Mouse (Mus musculus): Measurements from ENCODE around the gene Lypd4. TPM values are rescaled to one million over a fixed set of nuclear protein-coding genes. Genes with fewer than 3 reads are reported as not detected.
"Not testable (repeated sequence)": the region's sequence is repeated elsewhere in the genome, so short reads cannot be mapped to it uniquely, and the experiment has no call there.

Lypd4 gene
- polyA plus RNA-seq, 1 experiment from 2014 or later, result not detected

DNA sequence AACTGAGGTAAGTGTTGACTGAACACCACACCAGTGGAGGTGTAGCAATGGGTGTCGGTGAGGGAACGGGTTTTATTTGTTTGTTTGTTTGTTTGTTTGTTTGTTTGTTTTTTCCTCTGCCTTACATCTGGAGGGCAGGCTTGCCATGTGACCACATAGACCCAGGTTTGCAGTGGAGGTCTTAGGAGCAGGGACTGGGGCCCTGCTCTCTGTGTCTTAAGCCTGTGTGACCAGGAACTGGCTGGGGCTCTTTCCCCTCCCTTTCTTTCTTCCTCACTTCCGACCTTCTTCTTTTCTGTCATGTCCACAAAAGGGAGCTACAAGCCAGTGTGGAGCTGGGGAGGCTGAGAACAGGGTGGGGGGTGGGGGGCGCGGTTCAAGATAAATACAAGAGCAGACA lies 28.2 kb upstream of the Lypd4 start:
- no peaks in the 10 kb centered on the region for H3K27me3 ChIP-seq (replicated peaks; ENCODE audit: insufficient read depth, low read length)
- no peak overlapping the region for H3K27ac ChIP-seq (ENCODE audit: low read length)
- 58% methylated on average over 5 of the region's 5 CpGs for WGBS
- no peak for DNase-seq (ENCODE audit: low spot score)
- peaks cover 2% of the 10 kb centered on the region; the same call in 1 of the 2 replicates for H3K4me1 ChIP-seq (ENCODE audit: insufficient read depth, low read depth, low read length)
- no peak overlapping the region for H3K4me2 ChIP-seq (replicated peaks; ENCODE audit: low read depth, low read length)
- no peaks in the 10 kb centered on the region for H3K9me3 ChIP-seq (ENCODE audit: low read length)
- H3K4me3 ChIP-seq (ENCODE audit: low read depth, low read length), result no peak overlapping the region
- no peak for ATAC-seq
- H3K9ac ChIP-seq (replicated peaks; ENCODE audit: low read depth), result no peak overlapping the region
- no peak for TF ChIP-seq EP300 (IDR thresholded peaks at IDR 0.05)
- TF ChIP-seq CTCF (IDR thresholded peaks at IDR 0.05), result no peak
- H3K36me3 ChIP-seq (ENCODE audit: insufficient read depth, low read length), result no peaks in the 10 kb centered on the region

DNA sequence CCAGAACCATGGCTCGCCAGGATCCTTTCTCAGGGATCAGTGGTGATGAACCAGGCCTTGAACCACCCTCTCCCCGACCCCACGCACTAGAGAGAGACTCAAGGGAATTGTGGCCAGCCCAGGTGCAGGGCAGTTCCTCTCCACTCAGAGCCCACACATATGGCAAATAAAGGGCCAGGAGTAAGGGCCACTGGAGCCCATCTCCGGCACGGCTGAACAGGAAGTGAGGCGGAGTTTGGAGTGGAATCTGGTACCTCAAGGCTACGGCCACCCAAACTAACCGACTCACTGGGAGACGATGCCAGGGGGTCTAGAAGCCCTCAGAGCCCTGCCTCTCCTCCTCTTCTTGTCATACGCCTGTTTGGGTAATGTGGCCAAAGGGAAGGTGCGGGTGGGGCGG lies 27.5 kb upstream of the Lypd4 start, which contains the start of gene Cd79a:
Gene Cd79a (plus strand): TSS at position 158 of the 400 bp plus-strand sequence.
- H3K4me2 ChIP-seq (replicated peaks; ENCODE audit: low read depth, low read length), result no peak within 1 kb of the TSS
- no peak within 1 kb of the TSS for H3K4me3 ChIP-seq (ENCODE audit: low read depth, low read length)
- DNase-seq (ENCODE audit: low spot score), result no peak
- H3K4me1 ChIP-seq (ENCODE audit: insufficient read depth, low read depth, low read length), result peaks cover under 1% of the 10 kb centered on the region; the same call in 1 of the 2 replicates
- H3K36me3 ChIP-seq (ENCODE audit: insufficient read depth, low read length), result no peaks in the 10 kb centered on the region
- no peaks in the 10 kb centered on the region for H3K27me3 ChIP-seq (replicated peaks; ENCODE audit: insufficient read depth, low read length)
- H3K9me3 ChIP-seq (ENCODE audit: low read length), result no peaks in the 10 kb centered on the region
- WGBS, result 48% methylated on average over 12 of the region's 12 CpGs
- no peak within 1 kb of the TSS for H3K9ac ChIP-seq (replicated peaks; ENCODE audit: low read depth)
- no peak for ATAC-seq
- no peak within 1 kb of the TSS for H3K27ac ChIP-seq (ENCODE audit: low read length)
- TF ChIP-seq CTCF (IDR thresholded peaks at IDR 0.05) (no peak), EP300 (IDR thresholded peaks at IDR 0.05) (no peak)

DNA sequence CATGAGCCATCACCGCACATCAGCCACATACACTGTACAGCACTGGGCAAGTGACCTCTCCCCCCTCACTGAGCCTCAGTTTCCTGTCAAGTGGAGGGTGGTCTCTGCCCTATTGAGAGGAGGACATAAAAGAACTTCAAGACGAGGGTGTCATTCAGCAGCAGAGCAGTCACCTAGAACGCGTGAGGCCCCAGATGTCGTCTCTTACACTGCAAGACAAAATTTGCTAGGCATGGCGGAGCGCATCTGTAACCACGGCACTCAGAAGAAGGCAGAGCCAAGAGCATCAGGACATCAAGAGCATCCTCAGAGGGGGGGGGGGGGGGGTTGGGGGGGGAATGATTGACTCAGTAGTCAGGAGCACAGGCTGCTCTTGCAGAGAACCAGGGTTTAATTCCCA lies 26.5 kb upstream of the Lypd4 start:
- Histone ChIP-seq H3K9me3 (ENCODE audit: low read length) (no peaks in the 10 kb centered on the region), H3K4me1 (ENCODE audit: insufficient read depth, low read depth, low read length) (no peaks in the 10 kb centered on the region), H3K36me3 (ENCODE audit: insufficient read depth, low read length) (no peaks in the 10 kb centered on the region), H3K9ac (replicated peaks; ENCODE audit: low read depth) (no peak overlapping the region), H3K27ac (ENCODE audit: low read length) (no peak overlapping the region), H3K27me3 (replicated peaks; ENCODE audit: insufficient read depth, low read length) (no peaks in the 10 kb centered on the region), H3K4me2 (replicated peaks; ENCODE audit: low read depth, low read length) (no peak overlapping the region), H3K4me3 (ENCODE audit: low read depth, low read length) (no peak overlapping the region)
- no peak for TF ChIP-seq CTCF (IDR thresholded peaks at IDR 0.05)
- TF ChIP-seq EP300 (IDR thresholded peaks at IDR 0.05), result no peak
- no peak for ATAC-seq
- 80% methylated on average over 8 of the region's 8 CpGs for WGBS
- no peak for DNase-seq (ENCODE audit: low spot score)

DNA sequence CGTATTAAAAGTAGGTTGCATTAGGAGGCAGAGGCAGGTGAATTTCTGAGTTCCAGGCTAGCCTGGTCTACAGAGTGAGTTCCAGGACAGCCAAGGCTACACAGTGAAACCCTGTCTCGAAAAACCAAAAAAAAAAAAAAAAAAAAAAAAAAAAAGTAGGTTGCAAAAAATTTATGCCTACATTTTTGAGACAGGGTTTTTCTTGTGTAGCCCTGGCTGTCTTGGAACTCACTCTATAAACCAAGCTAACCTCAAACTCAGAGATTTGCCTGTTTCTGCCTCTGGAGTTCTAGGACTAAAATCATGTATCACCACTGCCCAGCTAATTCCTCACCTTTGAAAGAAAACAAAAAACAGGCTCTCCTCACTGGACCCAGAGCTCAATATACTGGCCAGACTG lies 26.0 kb upstream of the Lypd4 start:
- not testable (repeated sequence) for H3K27me3 ChIP-seq (replicated peaks; ENCODE audit: insufficient read depth, low read length); H3K4me3 ChIP-seq (ENCODE audit: low read depth, low read length); H3K4me2 ChIP-seq (replicated peaks; ENCODE audit: low read depth, low read length); ATAC-seq; H3K9me3 ChIP-seq (ENCODE audit: low read length); H3K4me1 ChIP-seq (ENCODE audit: insufficient read depth, low read depth, low read length); H3K9ac ChIP-seq (replicated peaks; ENCODE audit: low read depth); H3K36me3 ChIP-seq (ENCODE audit: insufficient read depth, low read length); H3K27ac ChIP-seq (ENCODE audit: low read length); DNase-seq (ENCODE audit: low spot score)
- 93% methylated on average over 2 of the region's 2 CpGs for WGBS

DNA sequence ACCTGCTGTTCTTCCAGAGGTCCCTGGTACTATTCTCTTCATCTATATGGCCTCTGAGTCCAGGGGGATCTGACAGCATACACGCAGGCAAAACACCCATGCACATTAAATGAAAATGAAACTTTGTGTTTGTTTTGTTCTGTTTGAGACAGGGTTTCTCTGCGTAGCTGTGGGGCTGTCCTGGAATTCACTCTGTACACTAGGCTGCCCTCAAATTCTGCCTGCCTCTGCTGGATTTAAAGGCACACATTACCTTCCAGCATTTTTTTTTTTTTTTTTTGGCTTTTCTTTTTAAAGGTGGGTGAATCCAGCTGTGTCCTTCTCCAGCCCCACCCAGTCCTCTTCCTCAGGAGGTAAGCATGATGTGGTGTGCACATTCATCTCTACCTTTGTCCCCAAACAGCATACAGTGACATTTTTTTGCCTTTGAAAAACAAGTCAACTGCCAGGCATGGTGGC lies 22.4 kb upstream of the Lypd4 start:
- no peak overlapping the region for H3K4me3 ChIP-seq (ENCODE audit: low read depth, low read length)
- WGBS, result 43% methylated on average over 2 of the region's 2 CpGs
- no peaks in the 10 kb centered on the region for H3K27me3 ChIP-seq (replicated peaks; ENCODE audit: insufficient read depth, low read length)
- peaks cover 12% of the 10 kb centered on the region for H3K36me3 ChIP-seq (ENCODE audit: insufficient read depth, low read length)
- peak overlapping the region; percentile 75 for H3K27ac ChIP-seq (ENCODE audit: low read length)
- 0 out of 2 replicates have a peak, but pooled peaks cover 3% of the 10 kb centered on the region for H3K4me1 ChIP-seq (ENCODE audit: insufficient read depth, low read depth, low read length)
- H3K4me2 ChIP-seq (replicated peaks; ENCODE audit: low read depth, low read length), result no peak overlapping the region
- DNase-seq (ENCODE audit: low spot score) (no peak), ATAC-seq (no peak)
- no peak overlapping the region for H3K9ac ChIP-seq (replicated peaks; ENCODE audit: low read depth)
- TF ChIP-seq CTCF (IDR thresholded peaks at IDR 0.05) (no peak), EP300 (IDR thresholded peaks at IDR 0.05) (no peak)
- H3K9me3 ChIP-seq (ENCODE audit: low read length), result no peaks in the 10 kb centered on the region

DNA sequence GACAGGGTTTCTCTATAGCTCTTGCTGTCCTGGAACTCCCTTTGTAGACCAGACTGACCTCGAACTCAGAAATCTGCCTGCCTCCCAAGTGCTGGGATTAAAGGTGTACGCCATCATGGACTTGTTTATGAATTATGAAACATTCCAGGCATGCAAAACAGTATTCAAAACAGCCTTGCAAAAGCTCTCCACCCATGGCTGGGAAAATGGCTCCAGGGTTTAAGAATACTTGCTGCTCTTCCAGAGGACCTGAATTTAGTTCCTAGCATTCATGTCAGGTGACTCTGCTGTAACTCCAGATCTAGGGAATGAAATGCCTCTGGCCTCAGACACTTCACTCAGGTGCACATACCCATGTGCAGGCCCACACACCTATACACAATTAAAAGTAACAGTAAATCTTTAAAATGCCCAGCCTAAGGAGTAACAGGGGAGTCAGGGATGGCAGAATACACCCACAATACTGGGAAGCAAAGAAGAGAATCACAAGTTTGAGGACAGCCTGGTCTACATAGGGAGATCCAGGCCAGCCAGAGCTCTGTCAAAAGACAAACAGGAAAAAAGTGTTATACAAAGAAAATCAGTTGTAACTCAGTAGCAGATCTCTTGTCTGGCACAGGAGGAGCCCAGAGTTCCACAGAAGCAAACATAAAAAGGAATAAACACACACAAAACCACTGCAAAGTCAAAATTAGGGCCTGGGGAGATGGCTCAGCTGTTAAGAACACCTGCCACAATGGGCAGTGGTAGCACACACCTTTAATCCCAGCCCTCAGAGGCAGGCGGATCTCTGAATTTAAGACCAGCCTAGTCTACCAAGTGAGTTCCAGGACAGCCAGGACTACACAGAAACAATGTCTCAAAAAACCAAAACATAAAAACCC lies 21.7 kb upstream of the Lypd4 start:
- H3K9ac ChIP-seq (replicated peaks; ENCODE audit: low read depth), result no peak overlapping the region
- DNase-seq (ENCODE audit: low spot score) (peak; percentile 13), ATAC-seq (no peak)
- H3K4me2 ChIP-seq (replicated peaks; ENCODE audit: low read depth, low read length), result no peak overlapping the region
- WGBS, result 54% methylated on average over 3 of the region's 3 CpGs
- H3K27ac ChIP-seq (ENCODE audit: low read length), result peak overlapping the region; percentile 75
- H3K4me1 ChIP-seq (ENCODE audit: insufficient read depth, low read depth, low read length), result peaks cover 9% of the 10 kb centered on the region
- H3K27me3 ChIP-seq (replicated peaks; ENCODE audit: insufficient read depth, low read length), result no peaks in the 10 kb centered on the region
- H3K36me3 ChIP-seq (ENCODE audit: insufficient read depth, low read length), result peaks cover 19% of the 10 kb centered on the region
- TF ChIP-seq CTCF (IDR thresholded peaks at IDR 0.05) (no peak), EP300 (IDR thresholded peaks at IDR 0.05) (no peak)
- no peak overlapping the region for H3K4me3 ChIP-seq (ENCODE audit: low read depth, low read length)
- H3K9me3 ChIP-seq (ENCODE audit: low read length), result no peaks in the 10 kb centered on the region

Data from lung, postnatal 0 days (tissue).